Mouse (Mus musculus): ENCODE measurements around the gene Dynlt1b. TPM values are rescaled to one million over a fixed set of nuclear protein-coding genes. Genes with fewer than 3 reads are reported as not detected.
"Not testable (repeated sequence)": the region's sequence is repeated elsewhere in the genome, so short reads cannot be mapped to it uniquely, and the experiment has no call there.

Dynlt1b gene
- polyA plus RNA-seq, 1 experiment from 2014 or later = 468 TPM

DNA sequence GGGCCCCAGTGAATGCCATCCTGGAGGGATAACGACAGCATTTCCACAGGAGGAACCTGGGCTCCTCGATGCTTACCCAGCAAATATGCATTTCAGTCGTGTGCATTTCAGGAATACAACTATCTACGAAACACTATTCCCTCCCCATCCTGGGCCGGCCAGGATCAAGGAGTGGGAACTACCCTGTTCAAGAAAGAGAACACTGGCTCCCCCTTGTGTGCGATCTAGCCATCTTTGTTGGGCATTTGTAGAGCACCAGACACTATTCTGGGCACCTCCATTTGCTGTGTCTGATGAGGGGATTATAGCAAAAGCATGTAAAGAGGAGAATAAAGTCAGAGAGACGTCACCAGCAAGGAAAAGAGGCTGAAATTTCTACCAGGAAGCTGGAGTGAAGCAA lies 12.8 kb upstream of the Dynlt1b start:
- H3K9me3 ChIP-seq (replicated peaks; ENCODE audit: control insufficient read depth, low read length); ATAC-seq (replicated peaks; ENCODE audit: insufficient number of reproducible peaks, low FRiP score, low TSS enrichment); H3K27ac ChIP-seq (ENCODE audit: low read depth, low read length); H3K27me3 ChIP-seq (ENCODE audit: control insufficient read depth, insufficient read depth, low read length); H3K4me2 ChIP-seq; H3K4me3 ChIP-seq (ENCODE audit: low read depth, low read length); H3K4me1 ChIP-seq (ENCODE audit: control insufficient read depth, insufficient read depth, low read length); H3K9ac ChIP-seq (ENCODE audit: low read depth, low read length); H3K36me3 ChIP-seq (ENCODE audit: control insufficient read depth, insufficient read depth, low read length): not testable (repeated sequence)
- 44% methylated on average over 4 of the region's 7 CpGs for WGBS (ENCODE audit: insufficient replicate concordance)

- WGBS (ENCODE audit: insufficient replicate concordance) = 82% methylated on average over 1 of the region's 2 CpGs
- not testable (repeated sequence) for H3K4me3 ChIP-seq (ENCODE audit: low read depth, low read length); H3K27ac ChIP-seq (ENCODE audit: low read depth, low read length); H3K27me3 ChIP-seq (ENCODE audit: control insufficient read depth, insufficient read depth, low read length); ATAC-seq (replicated peaks; ENCODE audit: insufficient number of reproducible peaks, low FRiP score, low TSS enrichment); H3K9me3 ChIP-seq (replicated peaks; ENCODE audit: control insufficient read depth, low read length); H3K4me2 ChIP-seq; H3K4me1 ChIP-seq (ENCODE audit: control insufficient read depth, insufficient read depth, low read length); H3K36me3 ChIP-seq (ENCODE audit: control insufficient read depth, insufficient read depth, low read length); H3K9ac ChIP-seq (ENCODE audit: low read depth, low read length)
Measured at GRCm38 (mm10) chr17:6420557-6420956, 9.4 kb upstream of the Dynlt1b start.

- 55% methylated on average over 10 of the region's 14 CpGs for WGBS (ENCODE audit: insufficient replicate concordance)
- not testable (repeated sequence) for H3K9me3 ChIP-seq (replicated peaks; ENCODE audit: control insufficient read depth, low read length); H3K27me3 ChIP-seq (ENCODE audit: control insufficient read depth, insufficient read depth, low read length); ATAC-seq (replicated peaks; ENCODE audit: insufficient number of reproducible peaks, low FRiP score, low TSS enrichment); H3K4me3 ChIP-seq (ENCODE audit: low read depth, low read length); H3K4me1 ChIP-seq (ENCODE audit: control insufficient read depth, insufficient read depth, low read length); H3K9ac ChIP-seq (ENCODE audit: low read depth, low read length); H3K4me2 ChIP-seq; H3K36me3 ChIP-seq (ENCODE audit: control insufficient read depth, insufficient read depth, low read length); H3K27ac ChIP-seq (ENCODE audit: low read depth, low read length)
Measured at GRCm38 (mm10) chr17:6421547-6422326, 8.2 kb upstream of the Dynlt1b start.

DNA sequence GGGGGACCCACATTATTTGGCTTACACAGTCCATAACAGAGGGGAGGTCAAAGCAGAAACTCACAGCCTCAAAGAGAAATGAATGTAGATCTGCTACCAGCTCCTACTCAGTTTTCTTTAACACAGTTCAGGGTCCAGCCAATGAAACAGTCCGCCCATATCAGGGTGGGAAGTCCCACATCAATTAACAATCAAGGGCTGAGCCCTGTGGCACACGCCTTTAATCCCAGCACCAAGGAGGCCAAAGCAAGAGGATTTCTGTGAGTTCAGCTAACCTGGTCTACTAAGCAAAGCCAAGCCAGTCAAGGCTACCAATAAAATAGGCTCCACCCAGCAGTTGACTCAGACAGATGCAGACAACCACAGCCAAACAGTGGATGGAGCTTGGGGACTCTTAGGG lies 7.5 kb upstream of the Dynlt1b start:
- WGBS (ENCODE audit: insufficient replicate concordance) = 44% methylated on average over 2 of the region's 2 CpGs
- H3K4me2 ChIP-seq; H3K36me3 ChIP-seq (ENCODE audit: control insufficient read depth, insufficient read depth, low read length); H3K27ac ChIP-seq (ENCODE audit: low read depth, low read length); ATAC-seq (replicated peaks; ENCODE audit: insufficient number of reproducible peaks, low FRiP score, low TSS enrichment); H3K9me3 ChIP-seq (replicated peaks; ENCODE audit: control insufficient read depth, low read length); H3K4me1 ChIP-seq (ENCODE audit: control insufficient read depth, insufficient read depth, low read length); H3K27me3 ChIP-seq (ENCODE audit: control insufficient read depth, insufficient read depth, low read length); H3K4me3 ChIP-seq (ENCODE audit: low read depth, low read length); H3K9ac ChIP-seq (ENCODE audit: low read depth, low read length): not testable (repeated sequence)

GRCm38 (mm10) chr17:6422805-6423204 lies 7.1 kb upstream of the Dynlt1b start:
- H3K27me3 ChIP-seq (ENCODE audit: control insufficient read depth, insufficient read depth, low read length) = not testable (repeated sequence)

DNA sequence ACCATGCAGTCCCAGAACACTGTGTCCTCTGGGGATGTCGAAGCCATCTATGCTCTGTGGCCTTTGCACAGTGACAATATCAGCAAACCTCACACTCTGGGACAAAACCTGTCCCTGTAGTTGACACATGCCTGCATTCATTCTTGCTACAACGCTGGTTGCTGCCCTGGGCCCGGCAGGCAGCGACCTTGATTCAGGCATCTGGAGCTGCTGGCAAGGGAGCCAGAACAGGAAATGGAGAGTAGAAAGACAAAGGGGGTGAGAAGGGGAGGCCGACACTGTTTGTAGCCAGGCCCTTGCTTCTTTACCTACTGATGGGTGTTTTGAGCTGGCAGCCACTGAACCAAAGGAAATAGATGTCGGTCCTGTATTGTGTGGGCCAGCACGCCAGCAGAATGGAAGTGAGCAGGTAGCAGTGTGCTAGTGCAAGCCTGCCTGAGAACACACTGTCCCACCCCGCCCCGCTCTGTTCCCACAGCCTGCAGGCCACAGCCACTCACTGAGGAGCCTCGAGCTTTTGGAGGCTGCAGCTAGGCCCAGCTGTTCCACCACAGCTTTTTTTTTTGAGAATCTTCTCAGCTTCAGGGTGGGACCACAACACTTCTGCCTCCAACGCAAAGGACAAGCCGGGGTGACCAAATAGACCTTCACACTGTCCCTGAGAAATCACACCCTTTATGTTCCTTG lies 5.5 kb upstream of the Dynlt1b start:
- H3K4me3 ChIP-seq (ENCODE audit: low read depth, low read length); H3K9me3 ChIP-seq (replicated peaks; ENCODE audit: control insufficient read depth, low read length); H3K27ac ChIP-seq (ENCODE audit: low read depth, low read length); H3K4me2 ChIP-seq; H3K9ac ChIP-seq (ENCODE audit: low read depth, low read length); H3K36me3 ChIP-seq (ENCODE audit: control insufficient read depth, insufficient read depth, low read length); H3K4me1 ChIP-seq (ENCODE audit: control insufficient read depth, insufficient read depth, low read length); H3K27me3 ChIP-seq (ENCODE audit: control insufficient read depth, insufficient read depth, low read length); ATAC-seq (replicated peaks; ENCODE audit: insufficient number of reproducible peaks, low FRiP score, low TSS enrichment): not testable (repeated sequence)
- WGBS (ENCODE audit: insufficient replicate concordance) = 59% methylated on average over 12 of the region's 12 CpGs

More at GRCm38 (mm10) chr17:6422805-6423204, 7.1 kb upstream of the Dynlt1b start:
- H3K36me3 ChIP-seq (ENCODE audit: control insufficient read depth, insufficient read depth, low read length); H3K27ac ChIP-seq (ENCODE audit: low read depth, low read length); H3K4me1 ChIP-seq (ENCODE audit: control insufficient read depth, insufficient read depth, low read length); H3K9me3 ChIP-seq (replicated peaks; ENCODE audit: control insufficient read depth, low read length); H3K4me3 ChIP-seq (ENCODE audit: low read depth, low read length); ATAC-seq (replicated peaks; ENCODE audit: insufficient number of reproducible peaks, low FRiP score, low TSS enrichment); H3K4me2 ChIP-seq; H3K9ac ChIP-seq (ENCODE audit: low read depth, low read length): not testable (repeated sequence)
- 56% methylated on average over 3 of the region's 3 CpGs for WGBS (ENCODE audit: insufficient replicate concordance)

DNA sequence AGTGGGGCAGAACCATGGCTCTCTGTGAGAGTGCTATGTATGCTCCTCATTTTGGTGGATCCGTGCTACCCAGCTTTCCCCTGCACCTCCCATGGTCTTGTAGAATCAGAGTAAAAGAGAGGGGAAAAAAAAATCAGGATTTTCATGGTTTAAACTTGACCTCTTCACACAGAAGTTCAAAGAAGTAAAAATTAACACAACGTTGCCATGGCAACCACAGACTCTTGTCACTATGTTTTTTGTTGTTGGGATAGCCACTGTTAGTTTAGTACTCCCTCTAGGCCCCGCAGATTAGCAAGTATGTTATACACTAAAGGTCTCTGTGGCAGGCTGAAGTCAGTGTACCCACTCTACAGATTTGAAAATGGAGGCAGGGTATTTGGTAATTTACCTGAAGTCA lies 4.6 kb upstream of the Dynlt1b start:
- ATAC-seq (replicated peaks; ENCODE audit: insufficient number of reproducible peaks, low FRiP score, low TSS enrichment); H3K4me2 ChIP-seq; H3K9me3 ChIP-seq (replicated peaks; ENCODE audit: control insufficient read depth, low read length); H3K4me1 ChIP-seq (ENCODE audit: control insufficient read depth, insufficient read depth, low read length); H3K9ac ChIP-seq (ENCODE audit: low read depth, low read length); H3K36me3 ChIP-seq (ENCODE audit: control insufficient read depth, insufficient read depth, low read length); H3K4me3 ChIP-seq (ENCODE audit: low read depth, low read length); H3K27ac ChIP-seq (ENCODE audit: low read depth, low read length); H3K27me3 ChIP-seq (ENCODE audit: control insufficient read depth, insufficient read depth, low read length): not testable (repeated sequence)
- 78% methylated on average over 2 of the region's 3 CpGs for WGBS (ENCODE audit: insufficient replicate concordance)

DNA sequence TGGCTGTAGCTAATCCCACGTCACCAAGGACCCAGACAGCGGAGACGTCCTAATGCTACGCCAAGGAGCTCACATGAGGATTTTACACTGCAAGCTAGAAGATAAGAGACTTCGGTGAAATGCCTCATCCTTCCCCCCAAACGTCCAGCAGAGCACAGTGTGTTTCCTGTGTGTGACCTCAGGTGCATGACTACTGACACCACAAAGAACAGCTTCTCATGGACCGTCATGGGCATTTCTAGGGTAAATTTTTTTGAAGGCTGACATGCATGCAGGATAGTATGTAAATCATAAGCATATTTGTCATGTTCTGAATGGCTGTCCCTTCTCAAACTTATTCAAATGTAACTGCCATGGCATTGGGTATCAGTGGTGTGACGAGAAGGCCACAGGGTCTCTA lies 3.0 kb upstream of the Dynlt1b start:
- H3K9ac ChIP-seq (ENCODE audit: low read depth, low read length); H3K4me1 ChIP-seq (ENCODE audit: control insufficient read depth, insufficient read depth, low read length); H3K4me3 ChIP-seq (ENCODE audit: low read depth, low read length); H3K36me3 ChIP-seq (ENCODE audit: control insufficient read depth, insufficient read depth, low read length); H3K4me2 ChIP-seq; H3K27ac ChIP-seq (ENCODE audit: low read depth, low read length); H3K9me3 ChIP-seq (replicated peaks; ENCODE audit: control insufficient read depth, low read length); H3K27me3 ChIP-seq (ENCODE audit: control insufficient read depth, insufficient read depth, low read length); ATAC-seq (replicated peaks; ENCODE audit: insufficient number of reproducible peaks, low FRiP score, low TSS enrichment): not testable (repeated sequence)
- 59% methylated on average over 3 of the region's 8 CpGs for WGBS (ENCODE audit: insufficient replicate concordance)

GRCm38 (mm10) chr17:6428926-6429325 lies 986 bp upstream of the Dynlt1b start:
- not testable (repeated sequence) for H3K27ac ChIP-seq (ENCODE audit: low read depth, low read length); H3K4me2 ChIP-seq; H3K27me3 ChIP-seq (ENCODE audit: control insufficient read depth, insufficient read depth, low read length); H3K36me3 ChIP-seq (ENCODE audit: control insufficient read depth, insufficient read depth, low read length); H3K4me3 ChIP-seq (ENCODE audit: low read depth, low read length); H3K4me1 ChIP-seq (ENCODE audit: control insufficient read depth, insufficient read depth, low read length); H3K9ac ChIP-seq (ENCODE audit: low read depth, low read length); H3K9me3 ChIP-seq (replicated peaks; ENCODE audit: control insufficient read depth, low read length); ATAC-seq (replicated peaks; ENCODE audit: insufficient number of reproducible peaks, low FRiP score, low TSS enrichment)
- 84% methylated on average over 2 of the region's 2 CpGs for WGBS (ENCODE audit: insufficient replicate concordance)
